Mouse (Mus musculus) limb, embryonic 13.5 days (tissue): Measurements from ENCODE around the gene Hoxd9. TPM values are rescaled to one million over a fixed set of nuclear protein-coding genes. Genes with fewer than 3 reads are reported as not detected.

Source experiments
- ATAC-seq: fragments of 200-750 bp; cut with Nextera tagmentation; 2 replicates; pipeline ENCODE4 v1.8.0; 2017; ENCODE audit warnings: low read depth, moderate number of reproducible peaks, moderate TSS enrichment; ENCODE audit not compliant: low FRiP score
- H3K27ac ChIP-seq: fragments of 300-500 bp; sonication (generic); 2 replicates; pipeline ENCODE4 v1.5.1; 2015; ENCODE audit warnings: inconsistent platforms, mild to moderate bottlenecking, moderate library complexity
- H3K27me3 ChIP-seq: fragments of 300-500 bp; sonication (generic); 2 replicates; pipeline ENCODE4 v1.6.1; 2015; ENCODE audit warnings: mild to moderate bottlenecking, inconsistent platforms
- H3K36me3 ChIP-seq: fragments of 300-500 bp; sonication (generic); 2 replicates; pipeline ENCODE4 v1.6.1; 2015; ENCODE audit warnings: inconsistent platforms, mild to moderate bottlenecking, moderate library complexity
- H3K4me1 ChIP-seq: fragments of 300-500 bp; sonication (generic); 2 replicates; pipeline ENCODE4 v1.6.1; 2015; ENCODE audit warnings: inconsistent platforms
- H3K4me2 ChIP-seq: fragments of 300-500 bp; sonication (generic); replicated peaks from 2 replicates; pipeline ENCODE4 v1.6.1; 2015; ENCODE audit warnings: inconsistent platforms, mild to moderate bottlenecking, moderate library complexity
- H3K4me3 ChIP-seq: fragments of 300-500 bp; sonication (generic); 2 replicates; pipeline ENCODE4 v1.5.1; 2015; ENCODE audit warnings: moderate library complexity, mild to moderate bottlenecking, inconsistent platforms
- H3K9ac ChIP-seq: fragments of 300-500 bp; sonication (generic); 2 replicates; pipeline ENCODE4 v1.6.1; 2015; ENCODE audit warnings: mild to moderate bottlenecking, inconsistent platforms
- H3K9me3 ChIP-seq: fragments of 300-500 bp; sonication (generic); 2 replicates; pipeline ENCODE4 v1.6.1; 2016; ENCODE audit warnings: inconsistent platforms
- WGBS: fragments of 180-500 bp; shearing (Covaris S2); methylation state at CpG from one replicate; pipeline ENCODE4 v1.1.7; 2015; 5-methylcytosine and 5-hydroxymethylcytosine counted together
- polyA plus RNA-seq: library from polyadenylated mRNA; unstranded; fragments of >200 nt; fragmentation: Nextera tagmentation; extraction: Ambion mirVana; gene quantifications from 2 replicates; pipeline ENCODE4 v1.2.1, GENCODE M21; 2015

Gene Hoxd9
- polyA plus RNA-seq, 1 experiment from 2014 or later = 10.9 TPM

DNA sequence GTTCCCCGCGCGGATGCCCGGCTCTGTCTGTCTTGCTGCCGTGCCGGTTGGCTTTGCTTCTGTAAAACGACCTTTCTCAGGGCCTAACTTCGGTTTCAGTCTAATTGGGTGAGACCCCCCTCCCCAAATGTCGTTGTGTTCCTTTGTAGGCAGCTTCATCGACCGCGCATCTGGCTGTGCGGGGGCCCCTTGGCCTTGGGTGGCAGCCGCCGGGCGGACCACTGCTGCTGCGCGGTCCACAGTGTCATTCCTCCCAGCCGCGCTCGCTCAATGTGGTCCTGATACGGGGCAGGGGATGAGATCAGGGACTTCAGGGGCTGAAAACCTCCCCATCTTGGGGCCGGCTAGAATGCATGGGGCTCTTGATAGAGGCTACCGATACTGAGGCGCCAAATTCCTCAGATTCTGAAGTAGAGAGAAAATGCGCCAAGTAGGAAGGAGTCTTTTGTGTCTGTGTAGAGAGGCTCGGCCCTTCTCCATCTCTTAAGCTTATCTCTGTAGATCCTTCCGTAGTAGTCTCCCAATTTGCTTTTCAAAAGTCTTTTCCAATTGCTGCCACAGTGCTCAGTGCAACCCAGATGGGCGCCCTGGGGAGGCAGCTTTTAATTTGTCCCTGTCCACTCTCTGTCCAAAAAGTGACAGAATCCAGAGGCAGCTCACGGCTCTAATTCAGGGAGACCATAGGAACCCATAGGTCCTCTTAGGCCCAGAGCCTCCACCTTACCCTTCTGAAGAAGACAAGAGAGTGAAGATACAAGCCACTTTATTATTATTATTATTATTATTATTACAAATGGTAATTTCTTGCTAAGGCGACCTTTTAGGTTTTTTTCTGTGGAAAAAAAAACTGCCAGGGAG is 9.6 kb upstream of the Hoxd9 start:
- peaks cover 48% of the 10 kb centered on the region for H3K27me3 ChIP-seq
- peak overlapping the region; percentile 93 for H3K27ac ChIP-seq
- peak overlapping the region; percentile 98 for H3K9ac ChIP-seq
- no peak for ATAC-seq
- H3K9me3 ChIP-seq = no peaks in the 10 kb centered on the region
- H3K4me2 ChIP-seq = peak overlapping the region; percentile 77
- peaks cover 36% of the 10 kb centered on the region for H3K4me1 ChIP-seq
- 3% methylated on average over 31 of the region's 31 CpGs for WGBS
- peaks cover 18% of the 10 kb centered on the region; the same call in 1 of the 2 replicates for H3K36me3 ChIP-seq
- peak overlapping the region; percentile 79 for H3K4me3 ChIP-seq

GRCm38 (mm10) chr2:74688795-74689573 is 8.5 kb upstream of the Hoxd9 start:
- H3K4me3 ChIP-seq = peak overlapping the region; percentile 79

DNA sequence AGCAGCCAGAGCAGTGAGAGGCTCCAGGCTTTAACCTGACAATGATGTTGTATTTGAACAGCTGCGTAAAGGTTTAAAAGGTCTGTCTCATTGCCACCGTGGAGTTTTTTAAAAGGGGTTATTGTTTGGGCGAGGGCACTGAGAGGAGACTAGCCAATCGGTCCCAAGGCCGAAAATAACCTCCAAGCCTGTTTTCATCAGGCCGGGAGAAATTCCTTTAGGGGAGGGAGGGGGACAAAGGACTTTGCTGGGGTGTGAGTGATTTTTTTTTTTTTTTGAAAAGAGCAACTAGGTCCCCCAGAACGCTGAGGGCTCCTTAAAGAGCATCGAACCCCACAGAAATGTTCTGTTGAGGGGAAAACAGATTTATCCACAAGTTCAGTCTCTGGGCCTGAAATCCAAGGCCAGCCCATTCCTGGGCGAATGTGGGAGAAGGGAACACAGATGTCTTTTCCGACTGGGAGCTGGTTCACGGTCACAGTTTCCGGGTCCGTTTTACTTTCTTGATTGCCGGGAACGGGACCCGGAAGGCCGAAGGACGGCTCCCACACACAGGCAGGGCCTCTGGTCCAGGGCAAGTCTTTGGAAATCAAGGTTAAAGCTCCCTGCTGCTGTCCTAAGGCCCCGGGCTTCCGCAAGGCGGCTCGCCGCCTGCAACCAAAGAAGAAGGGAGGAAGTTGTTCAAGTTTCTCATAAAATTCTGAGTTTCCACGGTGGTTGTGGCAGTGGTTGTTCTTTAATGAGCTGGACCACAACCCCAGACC is 7.8 kb upstream of the Hoxd9 start:
- Histone ChIP-seq H3K9ac (peak overlapping the region; percentile 98), H3K4me1 (peaks cover 45% of the 10 kb centered on the region), H3K27ac (peak overlapping the region; percentile 93), H3K4me3 (peak overlapping the region; percentile 79), H3K4me2 (peak overlapping the region; percentile 77), H3K36me3 (peaks cover 16% of the 10 kb centered on the region; the same call in 1 of the 2 replicates), H3K27me3 (peaks cover 40% of the 10 kb centered on the region), H3K9me3 (no peaks in the 10 kb centered on the region)
- 3% methylated on average over 24 of the region's 24 CpGs for WGBS
- no peak for ATAC-seq

More at GRCm38 (mm10) chr2:74688795-74689573, 8.5 kb upstream of the Hoxd9 start:
- Histone ChIP-seq H3K27me3 (peaks cover 46% of the 10 kb centered on the region), H3K9me3 (no peaks in the 10 kb centered on the region), H3K4me2 (peak overlapping the region; percentile 77), H3K36me3 (peaks cover 21% of the 10 kb centered on the region; the same call in 1 of the 2 replicates), H3K9ac (peak overlapping the region; percentile 98), H3K4me1 (peaks cover 42% of the 10 kb centered on the region), H3K27ac (peak overlapping the region; percentile 93)
- 7% methylated on average over 12 of the region's 12 CpGs for WGBS
- no peak for ATAC-seq

DNA sequence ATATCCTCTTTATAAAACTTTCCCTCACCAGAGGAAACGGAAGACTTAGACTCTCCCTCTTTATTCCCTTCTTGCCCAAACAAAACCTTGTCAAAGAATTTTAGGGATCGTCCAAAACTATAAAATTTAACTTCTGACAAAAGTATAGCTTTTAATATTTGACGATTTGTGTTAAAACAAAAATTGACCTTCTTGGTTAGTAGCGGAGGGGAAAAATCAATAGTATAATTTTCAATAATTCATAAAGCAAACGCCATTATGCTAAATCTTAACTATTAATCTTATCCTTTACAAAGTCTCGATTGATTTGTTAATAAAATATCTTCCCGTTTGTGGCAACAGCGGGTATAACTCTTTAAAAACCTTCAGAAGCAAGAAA is 7.2 kb upstream of the Hoxd9 start:
- Histone ChIP-seq H3K27me3 (peaks cover 41% of the 10 kb centered on the region), H3K9ac (peak overlapping the region; percentile 98), H3K4me3 (peak overlapping the region; percentile 79), H3K4me2 (peak overlapping the region; percentile 91), H3K27ac (peak overlapping the region; percentile 95), H3K9me3 (no peaks in the 10 kb centered on the region), H3K36me3 (peaks cover 16% of the 10 kb centered on the region; the same call in 1 of the 2 replicates), H3K4me1 (peaks cover 51% of the 10 kb centered on the region)
- 8% methylated on average over 8 of the region's 8 CpGs for WGBS
- no peak for ATAC-seq

GRCm38 (mm10) chr2:74691022-74691951 is 6.2 kb upstream of the Hoxd9 start, which contains the start of gene Hoxd10:
Gene Hoxd10 (plus strand): TSS chr2:74691924.
- Histone ChIP-seq H3K4me3 (peak within 1 kb of the TSS; percentile 60), H3K36me3 (peaks cover 16% of the 10 kb centered on the region; the same call in 1 of the 2 replicates), H3K27me3 (peaks cover 49% of the 10 kb centered on the region), H3K4me2 (peak within 1 kb of the TSS; percentile 91), H3K27ac (peak within 1 kb of the TSS; percentile 95), H3K9ac (peak within 1 kb of the TSS; percentile 92), H3K4me1 (peaks cover 60% of the 10 kb centered on the region), H3K9me3 (no peaks in the 10 kb centered on the region)
- ATAC-seq = peak; percentile 88
- WGBS = 2% methylated on average over 56 of the region's 56 CpGs

GRCm38 (mm10) chr2:74691995-74692807 is 5.3 kb upstream of the Hoxd9 start:
- peak overlapping the region; percentile 91 for H3K4me2 ChIP-seq
- H3K4me1 ChIP-seq = peaks cover 66% of the 10 kb centered on the region
- H3K4me3 ChIP-seq = peak overlapping the region; percentile 60
- 3% methylated on average over 35 of the region's 35 CpGs for WGBS
- H3K9me3 ChIP-seq = no peaks in the 10 kb centered on the region
- peak overlapping the region; percentile 92 for H3K9ac ChIP-seq
- peaks cover 16% of the 10 kb centered on the region; the same call in 1 of the 2 replicates for H3K36me3 ChIP-seq
- H3K27me3 ChIP-seq = peaks cover 48% of the 10 kb centered on the region
- no peak for ATAC-seq
- peak overlapping the region; percentile 95 for H3K27ac ChIP-seq

DNA sequence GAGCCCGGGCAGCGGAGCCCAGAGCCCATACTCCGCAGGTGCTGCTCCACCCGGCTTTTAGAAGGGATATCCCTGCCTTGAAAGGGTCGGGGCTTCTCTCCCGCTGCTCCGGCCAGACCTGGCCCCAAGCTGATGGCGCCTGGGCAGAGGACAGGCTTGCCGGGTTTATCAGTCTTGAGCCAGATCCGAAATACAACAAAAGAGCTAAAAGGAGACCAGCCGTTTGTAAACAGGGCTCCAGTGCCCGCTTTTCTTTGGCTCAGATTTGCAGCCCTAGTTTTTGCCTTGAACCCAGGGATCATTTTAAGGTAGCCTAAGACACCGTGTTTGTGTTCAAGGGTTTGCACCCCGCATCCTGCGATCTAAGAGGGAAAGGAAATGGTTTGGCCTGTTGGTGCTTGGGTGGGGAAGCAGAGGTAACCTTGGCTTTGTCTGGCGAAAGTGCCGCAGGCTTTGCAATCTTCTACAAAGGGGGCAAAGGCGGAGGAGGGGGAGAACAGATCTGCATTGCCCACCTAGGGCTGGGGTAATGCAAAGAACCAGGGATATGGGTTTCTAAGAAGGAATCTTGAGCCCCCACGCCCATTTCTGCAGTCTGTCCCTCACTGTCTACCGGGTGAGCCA is 4.6 kb upstream of the Hoxd9 start:
- WGBS = 5% methylated on average over 20 of the region's 20 CpGs
- peak overlapping the region; percentile 92 for H3K9ac ChIP-seq
- peak overlapping the region; percentile 60 for H3K4me3 ChIP-seq
- H3K27ac ChIP-seq = peak overlapping the region; percentile 95
- ATAC-seq = no peak
- no peaks in the 10 kb centered on the region for H3K9me3 ChIP-seq
- peaks cover 13% of the 10 kb centered on the region; the same call in 1 of the 2 replicates for H3K36me3 ChIP-seq
- peaks cover 64% of the 10 kb centered on the region for H3K4me1 ChIP-seq
- H3K27me3 ChIP-seq = peaks cover 52% of the 10 kb centered on the region
- peak overlapping the region; percentile 91 for H3K4me2 ChIP-seq

GRCm38 (mm10) chr2:74693432-74693827 is 4.1 kb upstream of the Hoxd9 start:
- no peak for ATAC-seq
- Histone ChIP-seq H3K27ac (peak overlapping the region; percentile 95), H3K4me1 (peaks cover 61% of the 10 kb centered on the region), H3K9ac (peak overlapping the region; percentile 92), H3K4me3 (peak overlapping the region; percentile 60), H3K9me3 (no peaks in the 10 kb centered on the region), H3K27me3 (peaks cover 55% of the 10 kb centered on the region), H3K36me3 (peaks cover 13% of the 10 kb centered on the region; the same call in 1 of the 2 replicates), H3K4me2 (peak overlapping the region; percentile 91)
- 15% methylated on average over 4 of the region's 4 CpGs for whole genome bisulfite sequencing

GRCm38 (mm10) chr2:74694066-74694465 is 3.5 kb upstream of the Hoxd9 start:
- Histone ChIP-seq H3K36me3 (peaks cover 13% of the 10 kb centered on the region; the same call in 1 of the 2 replicates), H3K9me3 (no peaks in the 10 kb centered on the region), H3K27me3 (peaks cover 53% of the 10 kb centered on the region), H3K27ac (peak overlapping the region; percentile 39; the same call in 1 of the 2 replicates), H3K4me1 (peaks cover 64% of the 10 kb centered on the region), H3K4me3 (peak overlapping the region; percentile 60), H3K4me2 (peak overlapping the region; percentile 91), H3K9ac (peak overlapping the region; percentile 92)
- 9% methylated on average over 16 of the region's 16 CpGs for WGBS
- ATAC-seq = no peak
